Mouse (Mus musculus) cerebellum, adult 11 months (tissue): ENCODE data around the gene Casp8ap2.
A peak's percentile ranks its signal among the peaks of the same experiment; 100 is the strongest.

ENCODE experiments used
- DNase-seq: peaks from one replicate; pipeline ENCODE4 v3.0.0; 2022

Casp8ap2 gene

GRCm38 (mm10) chr4:32615034-32615881, at the start of gene Casp8ap2:
TSS of gene Casp8ap2 (plus strand) at chr4:32615451.
- peak; percentile 99 for DNase-seq

GRCm38 (mm10) chr4:32569054-32569453, 46.2 kb upstream of the Casp8ap2 start:
- DNase-seq, result no peak

- DNase-seq, result no peak
These were observed 45.0 kb upstream of the Casp8ap2 start for GRCm38 (mm10) chr4:32569995-32570938.

GRCm38 (mm10) chr4:32570939-32571317, 44.3 kb upstream of the Casp8ap2 start:
- no peak for DNase-seq

GRCm38 (mm10) chr4:32571441-32571840, 43.8 kb upstream of the Casp8ap2 start:
- DNase-seq, result no peak

- peak; percentile 44 for DNase-seq
These were observed 43.1 kb upstream of the Casp8ap2 start for GRCm38 (mm10) chr4:32572118-32572517.

GRCm38 (mm10) chr4:32573586-32573985, 41.7 kb upstream of the Casp8ap2 start:
- DNase-seq, result no peak

GRCm38 (mm10) chr4:32574604-32575003, 40.6 kb upstream of the Casp8ap2 start:
- DNase-seq, result no peak

- no peak for DNase-seq
These were observed 40.1 kb upstream of the Casp8ap2 start for GRCm38 (mm10) chr4:32575165-32575564.

- DNase-seq, result no peak
These were observed 35.4 kb upstream of the Casp8ap2 start for GRCm38 (mm10) chr4:32579850-32580249.

- no peak for DNase-seq
These were observed 31.1 kb upstream of the Casp8ap2 start for GRCm38 (mm10) chr4:32584181-32584580.

GRCm38 (mm10) chr4:32586596-32586995, 28.7 kb upstream of the Casp8ap2 start:
- peak; percentile 37 for DNase-seq

GRCm38 (mm10) chr4:32587543-32587942, 27.7 kb upstream of the Casp8ap2 start:
- no peak for DNase-seq

- DNase-seq, result no peak
These were observed 27.0 kb upstream of the Casp8ap2 start for GRCm38 (mm10) chr4:32588237-32588636.

GRCm38 (mm10) chr4:32601135-32601534, 14.1 kb upstream of the Casp8ap2 start:
- DNase-seq, result no peak

- no peak for DNase-seq
These were observed 12.6 kb upstream of the Casp8ap2 start, which contains the start of gene Gja10 for GRCm38 (mm10) chr4:32602660-32603059. TSS of gene Gja10 (minus strand) at chr4:32602760.

GRCm38 (mm10) chr4:32621637-32622036, 6.4 kb downstream of the Casp8ap2 start:
- DNase-seq, result no peak

- DNase-seq, result no peak
These were observed 36.4 kb downstream of the Casp8ap2 start for GRCm38 (mm10) chr4:32651669-32652068.

- DNase-seq, result no peak
These were observed 41.1 kb downstream of the Casp8ap2 start for GRCm38 (mm10) chr4:32656146-32656904.

- DNase-seq, result peak; percentile 90
These were observed 41.8 kb downstream of the Casp8ap2 start, which contains the start of gene Mdn1 for GRCm38 (mm10) chr4:32656918-32657662. TSS of gene Mdn1 (plus strand) at chr4:32657119.

- no peak for DNase-seq
These were observed 50.6 kb downstream of the Casp8ap2 start for GRCm38 (mm10) chr4:32665843-32666242.

GRCm38 (mm10) chr4:32668291-32668690, 53.0 kb downstream of the Casp8ap2 start:
- DNase-seq, result no peak
